Mouse (Mus musculus) C2C12 (cell line): Measurements from ENCODE around the gene Olfr317.

Source experiments
- CEBPB ChIP-seq: IDR thresholded peaks from one replicate; pipeline ENCODE4 v1.6.1; 2011; ENCODE audit warnings: low read depth, mild to moderate bottlenecking, control low read depth, moderate library complexity
- CTCF ChIP-seq: IDR thresholded peaks from one replicate; pipeline ENCODE4 v1.5.1; 2011; ENCODE audit not compliant: control insufficient read depth, insufficient read depth, insufficient read length
- MYOD1 ChIP-seq: IDR thresholded peaks from one replicate; pipeline ENCODE4 v1.6.1; 2011; ENCODE audit warnings: low read depth; ENCODE audit not compliant: control insufficient read depth, insufficient read length

GRCm38 (mm10) chr11:58784182-58784581, 45.2 kb upstream of the Olfr317 start:
- no peak for TF ChIP-seq CTCF
- no peak for TF ChIP-seq MYOD1
- TF ChIP-seq CEBPB: no peak
